Mouse (Mus musculus) liver, postnatal 0 days (tissue): ENCODE data around the gene Rbpjl. TPM values are rescaled to one million over a fixed set of nuclear protein-coding genes. Genes with fewer than 3 reads are reported as not detected.

ENCODE experiments used
- ATAC-seq: fragments of 200-750 bp; cut with Nextera tagmentation; 2 replicates; pipeline ENCODE4 v1.8.0; 2017; ENCODE audit warnings: mild to moderate bottlenecking, moderate library complexity
- DNase-seq: peaks from one replicate; pipeline ENCODE4 v3.0.0-alpha.2; 2016
- H3K27ac ChIP-seq: fragments of 300-500 bp; sonication (generic); 2 replicates; pipeline ENCODE4 v1.5.1; 2014; ENCODE audit warnings: antibody characterized with exemption, moderate library complexity, mild to moderate bottlenecking, low read depth
- H3K27me3 ChIP-seq: fragments of 300-500 bp; sonication (generic); 2 replicates; pipeline ENCODE4 v1.6.1; 2014; ENCODE audit warnings: low read length, control low read depth, mixed read lengths; ENCODE audit not compliant: insufficient read depth
- H3K36me3 ChIP-seq: fragments of 300-500 bp; sonication (generic); replicated peaks from 2 replicates; pipeline ENCODE4 v1.6.1; 2014; ENCODE audit warnings: mild to moderate bottlenecking, control low read depth, low read length, moderate library complexity, mixed read lengths; ENCODE audit not compliant: insufficient read depth
- H3K4me1 ChIP-seq: fragments of 300-500 bp; sonication (generic); 2 replicates; pipeline ENCODE4 v1.6.1; 2014; ENCODE audit warnings: antibody characterized with exemption, mild to moderate bottlenecking, control low read depth; ENCODE audit not compliant: insufficient read depth
- H3K4me2 ChIP-seq: fragments of 300-500 bp; sonication (generic); 2 replicates; pipeline ENCODE4 v1.6.1; 2014; ENCODE audit warnings: low read depth, mild to moderate bottlenecking, low read length, moderate library complexity, mixed read lengths
- H3K4me3 ChIP-seq: fragments of 300-500 bp; sonication (generic); 2 replicates; pipeline ENCODE4 v1.5.1; 2014; ENCODE audit warnings: low read depth, low read length
- H3K9ac ChIP-seq: fragments of 300-500 bp; sonication (generic); replicated peaks from 2 replicates; pipeline ENCODE4 v1.6.1; 2014; ENCODE audit warnings: mild to moderate bottlenecking, moderate library complexity
- H3K9me3 ChIP-seq: fragments of 300-500 bp; sonication (generic); 2 replicates; pipeline ENCODE4 v1.6.1; 2016; ENCODE audit warnings: mild to moderate bottlenecking, control low read depth, low read length, mixed read lengths
- CTCF ChIP-seq: sonication (generic); IDR thresholded peaks from 2 replicates; pipeline ENCODE4 v1.5.1; 2016; ENCODE audit warnings: antibody characterized with exemption, low read depth
- EP300 ChIP-seq: IDR thresholded peaks from 2 replicates; pipeline ENCODE4 v1.6.1; 2016; ENCODE audit warnings: antibody characterized with exemption, low read depth, mild to moderate bottlenecking
- WGBS: fragments of 180-500 bp; shearing (Covaris S2); extraction: QIAGEN DNeasy Blood & Tissue Kit; methylation state at CpG from one replicate; pipeline ENCODE4 v1.1.7; 2014; ENCODE audit not compliant: insufficient replicate concordance; 5-methylcytosine and 5-hydroxymethylcytosine counted together
- polyA plus RNA-seq: library from polyadenylated mRNA; unstranded; fragments of >200 nt; fragmentation: Nextera tagmentation; extraction: Ambion mirVana; gene quantifications from 2 replicates; pipeline ENCODE4 v1.2.1, GENCODE M21; 2015

The Rbpjl gene
- polyA plus RNA-seq, 1 experiment from 2014 or later = not detected

GRCm38 (mm10) chr2:164434681-164435080, 31.7 kb downstream of the Rbpjl start:
- WGBS = 45% methylated on average over 3 of the region's 3 CpGs
- Histone ChIP-seq H3K4me2 (peak overlapping the region; percentile 63), H3K9ac (no peak overlapping the region), H3K9me3 (no peaks in the 10 kb centered on the region), H3K36me3 (peaks cover 8% of the 10 kb centered on the region), H3K4me1 (peaks cover 36% of the 10 kb centered on the region), H3K4me3 (0 out of 2 replicates have a peak overlapping the region, but pooled peaks have one; percentile 4), H3K27ac (peak overlapping the region; percentile 50), H3K27me3 (no peaks in the 10 kb centered on the region)
- DNase-seq (no peak), ATAC-seq (no peak)
- TF ChIP-seq EP300 (no peak), CTCF (no peak)

- ATAC-seq = no peak
- TF ChIP-seq EP300 (no peak), CTCF (no peak)
- Histone ChIP-seq H3K9ac (peak overlapping the region; percentile 46), H3K27ac (peak overlapping the region; percentile 50), H3K36me3 (peaks cover 5% of the 10 kb centered on the region), H3K4me2 (peak overlapping the region; percentile 63), H3K4me1 (peaks cover 36% of the 10 kb centered on the region), H3K9me3 (no peaks in the 10 kb centered on the region), H3K27me3 (no peaks in the 10 kb centered on the region), H3K4me3 (0 out of 2 replicates have a peak overlapping the region, but pooled peaks have one; percentile 4)
- DNase-seq = no peak
- WGBS = 24% methylated on average over 5 of the region's 5 CpGs
Measured at GRCm38 (mm10) chr2:164435216-164436090, 32.5 kb downstream of the Rbpjl start.

- peak overlapping the region; percentile 20; the same call in 1 of the 2 replicates for H3K4me3 ChIP-seq
- ATAC-seq (no peak), DNase-seq (no peak)
- TF ChIP-seq EP300 = no peak
- H3K27me3 ChIP-seq = no peaks in the 10 kb centered on the region
- H3K4me2 ChIP-seq = peak overlapping the region; percentile 63
- H3K9ac ChIP-seq = peak overlapping the region; percentile 46
- H3K27ac ChIP-seq = peak overlapping the region; percentile 50
- peaks cover 2% of the 10 kb centered on the region for H3K36me3 ChIP-seq
- WGBS = 20% methylated on average over 8 of the region's 8 CpGs
- H3K4me1 ChIP-seq = peaks cover 28% of the 10 kb centered on the region
- no peaks in the 10 kb centered on the region for H3K9me3 ChIP-seq
Measured at GRCm38 (mm10) chr2:164436215-164436913, 33.4 kb downstream of the Rbpjl start.

- ATAC-seq (peak; percentile 19), DNase-seq (no peak)
- Histone ChIP-seq H3K4me2 (peak overlapping the region; percentile 63), H3K27me3 (0 out of 2 replicates have a peak, but pooled peaks cover under 1% of the 10 kb centered on the region), H3K9me3 (no peaks in the 10 kb centered on the region), H3K4me3 (peak overlapping the region; percentile 36; the same call in 1 of the 2 replicates), H3K4me1 (peaks cover 25% of the 10 kb centered on the region), H3K27ac (peak overlapping the region; percentile 50), H3K9ac (peak overlapping the region; percentile 46), H3K36me3 (peaks cover 2% of the 10 kb centered on the region)
- 37% methylated on average over 3 of the region's 3 CpGs for whole genome bisulfite sequencing
- TF ChIP-seq EP300 = no peak
- TF ChIP-seq CTCF = no peak
Measured at GRCm38 (mm10) chr2:164436961-164437360, 34.0 kb downstream of the Rbpjl start.

GRCm38 (mm10) chr2:164437710-164438109, 34.8 kb downstream of the Rbpjl start:
- no peak overlapping the region for H3K9ac ChIP-seq
- peak overlapping the region; percentile 63 for H3K4me2 ChIP-seq
- 43% methylated on average over 6 of the region's 6 CpGs for WGBS
- 0 out of 2 replicates have a peak, but pooled peaks cover 6% of the 10 kb centered on the region for H3K27me3 ChIP-seq
- H3K4me1 ChIP-seq = peaks cover 25% of the 10 kb centered on the region
- no peaks in the 10 kb centered on the region for H3K9me3 ChIP-seq
- peak overlapping the region; percentile 36 for H3K4me3 ChIP-seq
- peak overlapping the region; percentile 50 for H3K27ac ChIP-seq
- H3K36me3 ChIP-seq = peaks cover 2% of the 10 kb centered on the region
- no peak for TF ChIP-seq CTCF
- TF ChIP-seq EP300 = no peak
- no peak for DNase-seq
- no peak for ATAC-seq

GRCm38 (mm10) chr2:164438257-164438656, 35.3 kb downstream of the Rbpjl start:
- Histone ChIP-seq H3K27me3 (0 out of 2 replicates have a peak, but pooled peaks cover 6% of the 10 kb centered on the region), H3K36me3 (peaks cover 2% of the 10 kb centered on the region), H3K4me1 (peaks cover 22% of the 10 kb centered on the region), H3K4me2 (peak overlapping the region; percentile 63), H3K9me3 (no peaks in the 10 kb centered on the region), H3K27ac (0 out of 2 replicates have a peak overlapping the region, but pooled peaks have one; percentile 50), H3K4me3 (peak overlapping the region; percentile 36), H3K9ac (no peak overlapping the region; the same call in 1 of the 2 replicates)
- TF ChIP-seq CTCF (no peak), EP300 (no peak)
- DNase-seq (no peak), ATAC-seq (no peak)
- 42% methylated on average over 8 of the region's 8 CpGs for WGBS
